Mouse (Mus musculus) C2C12 (cell line): Measurements from ENCODE around the gene Meaf6.

Experiments
- CEBPB ChIP-seq: IDR thresholded peaks from one replicate; pipeline ENCODE4 v1.6.1; 2011; ENCODE audit warnings: low read depth, mild to moderate bottlenecking, control low read depth, moderate library complexity
- CTCF ChIP-seq: IDR thresholded peaks from one replicate; pipeline ENCODE4 v1.5.1; 2011; ENCODE audit not compliant: control insufficient read depth, insufficient read depth, insufficient read length
- MYOG ChIP-seq: IDR thresholded peaks from one replicate; pipeline ENCODE4 v1.6.1; 2011; ENCODE audit not compliant: control insufficient read depth, insufficient read length; ENCODE audit errors: extremely low read depth
- USF1 ChIP-seq: IDR thresholded peaks from one replicate; pipeline ENCODE4 v1.6.1; 2011; ENCODE audit warnings: low read depth, mild to moderate bottlenecking, control low read depth, moderate library complexity

DNA sequence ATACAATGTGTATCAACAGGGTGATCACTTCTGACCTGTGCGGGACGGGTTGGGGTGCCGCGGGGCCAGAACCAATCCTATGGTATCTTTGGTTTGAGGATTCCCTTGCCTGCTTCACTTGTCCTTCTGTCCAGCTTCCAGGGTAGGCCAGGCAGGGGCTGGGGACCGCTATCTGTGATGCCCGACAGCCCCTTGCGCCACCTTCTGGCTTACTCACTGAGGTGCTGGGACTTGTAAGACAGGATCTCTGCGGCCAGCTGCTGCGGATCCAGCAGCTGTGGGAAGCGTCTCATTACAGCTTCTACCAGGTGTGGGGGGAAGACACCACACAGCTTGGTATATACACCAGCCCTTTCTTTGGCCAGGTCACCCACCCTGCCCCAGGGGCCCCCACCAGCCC is 34.1 kb downstream of the Meaf6 start:
- TF ChIP-seq CTCF (no peak), MYOG (no peak), CEBPB (no peak), USF1 (no peak)
